Mouse (Mus musculus): ENCODE measurements around the gene 1700001C19Rik. TPM values are rescaled to one million over a fixed set of nuclear protein-coding genes. Genes with fewer than 3 reads are reported as not detected.
A peak's percentile ranks its signal among the peaks of the same experiment; 100 is the strongest.
"Not testable (repeated sequence)": the region's sequence is repeated elsewhere in the genome, so short reads cannot be mapped to it uniquely, and the experiment has no call there.

1700001C19Rik gene
- polyA plus RNA-seq, 1 experiment from 2014 or later = 0.67 TPM

GRCm38 (mm10) chr17:47409897-47410861, 27.0 kb downstream of the 1700001C19Rik start:
- peaks cover 82% of the 10 kb centered on the region for H3K27me3 ChIP-seq (ENCODE audit: insufficient read depth, poor library complexity, severe bottlenecking)
- H3K4me3 ChIP-seq = peak overlapping the region; percentile 51
- not testable (repeated sequence) for H3K4me1 ChIP-seq (replicated peaks); H3K27ac ChIP-seq; H3K9me3 ChIP-seq; H3K36me3 ChIP-seq
- 4% methylated on average over 74 of the region's 74 CpGs for WGBS
- DNase-seq (ENCODE audit: low spot score) = peak; percentile 27

- Histone ChIP-seq H3K4me3 (no peak overlapping the region), H3K27me3 (ENCODE audit: insufficient read depth, poor library complexity, severe bottlenecking) (peaks cover 75% of the 10 kb centered on the region)
- 24% methylated on average over 8 of the region's 8 CpGs for WGBS
Measured at GRCm38 (mm10) chr17:47408558-47408898, 28.6 kb downstream of the 1700001C19Rik start.

GRCm38 (mm10) chr17:47407717-47408557, 29.2 kb downstream of the 1700001C19Rik start:
- H3K4me1 ChIP-seq (replicated peaks) = peaks cover 7% of the 10 kb centered on the region; the same call in 1 of the 2 replicates
- H3K4me3 ChIP-seq = no peak overlapping the region
- no peak for DNase-seq (ENCODE audit: low spot score)
- H3K27me3 ChIP-seq (ENCODE audit: insufficient read depth, poor library complexity, severe bottlenecking) = peaks cover 73% of the 10 kb centered on the region
- WGBS = 66% methylated on average over 10 of the region's 10 CpGs
- no peaks in the 10 kb centered on the region for H3K36me3 ChIP-seq
- no peak overlapping the region for H3K27ac ChIP-seq
- H3K9me3 ChIP-seq = no peaks in the 10 kb centered on the region

More at GRCm38 (mm10) chr17:47408558-47408898, 28.6 kb downstream of the 1700001C19Rik start:
- Histone ChIP-seq H3K4me1 (replicated peaks) (peaks cover 7% of the 10 kb centered on the region; the same call in 1 of the 2 replicates), H3K27ac (no peak overlapping the region), H3K9me3 (no peaks in the 10 kb centered on the region), H3K36me3 (no peaks in the 10 kb centered on the region)
- DNase-seq (ENCODE audit: low spot score) = peak; percentile 70

- Histone ChIP-seq H3K4me3 (no peak within 1 kb of the TSS), H3K27me3 (ENCODE audit: insufficient read depth, poor library complexity, severe bottlenecking) (peaks cover 43% of the 10 kb centered on the region), H3K27ac (no peak within 1 kb of the TSS), H3K4me1 (replicated peaks) (peaks cover 11% of the 10 kb centered on the region), H3K36me3 (no peaks in the 10 kb centered on the region), H3K9me3 (no peaks in the 10 kb centered on the region)
- 49% methylated on average over 10 of the region's 10 CpGs for WGBS
- no peak for DNase-seq (ENCODE audit: low spot score)
Measured at GRCm38 (mm10) chr17:47400451-47400850, 36.7 kb downstream of the 1700001C19Rik start, which contains the start of gene Guca1a. Gene Guca1a (minus strand): TSS chr17:47400584.

GRCm38 (mm10) chr17:47399091-47399490, 38.1 kb downstream of the 1700001C19Rik start:
- H3K27me3 ChIP-seq (ENCODE audit: insufficient read depth, poor library complexity, severe bottlenecking) = peaks cover 52% of the 10 kb centered on the region
- no peak overlapping the region for H3K27ac ChIP-seq
- H3K36me3 ChIP-seq = no peaks in the 10 kb centered on the region
- H3K4me1 ChIP-seq (replicated peaks) = peaks cover 24% of the 10 kb centered on the region
- DNase-seq (ENCODE audit: low spot score) = no peak
- no peak overlapping the region for H3K4me3 ChIP-seq
- WGBS = 87% methylated on average over 8 of the region's 8 CpGs
- H3K9me3 ChIP-seq = no peaks in the 10 kb centered on the region

GRCm38 (mm10) chr17:47395376-47395913, 41.7 kb downstream of the 1700001C19Rik start:
- H3K4me1 ChIP-seq (replicated peaks) = peaks cover 21% of the 10 kb centered on the region
- peaks cover 60% of the 10 kb centered on the region for H3K27me3 ChIP-seq (ENCODE audit: insufficient read depth, poor library complexity, severe bottlenecking)
- WGBS = 5% methylated on average over 20 of the region's 20 CpGs
- H3K36me3 ChIP-seq = no peaks in the 10 kb centered on the region
- peak overlapping the region; percentile 40 for H3K4me3 ChIP-seq
- no peaks in the 10 kb centered on the region for H3K9me3 ChIP-seq
- 0 out of 2 replicates have a peak overlapping the region, but pooled peaks have one; percentile 12 for H3K27ac ChIP-seq
- peak; percentile 67 for DNase-seq (ENCODE audit: low spot score)

GRCm38 (mm10) chr17:47394223-47394869, 42.8 kb downstream of the 1700001C19Rik start:
- peak overlapping the region; percentile 0; the same call in 1 of the 2 replicates for H3K27ac ChIP-seq
- no peaks in the 10 kb centered on the region for H3K9me3 ChIP-seq
- H3K4me1 ChIP-seq (replicated peaks) = peaks cover 21% of the 10 kb centered on the region
- H3K4me3 ChIP-seq = peak overlapping the region; percentile 39
- peaks cover 53% of the 10 kb centered on the region for H3K27me3 ChIP-seq (ENCODE audit: insufficient read depth, poor library complexity, severe bottlenecking)
- H3K36me3 ChIP-seq = no peaks in the 10 kb centered on the region
- DNase-seq (ENCODE audit: low spot score) = peak; percentile 21
- WGBS = 23% methylated on average over 24 of the region's 24 CpGs

GRCm38 (mm10) chr17:47386649-47387048, 50.5 kb downstream of the 1700001C19Rik start:
- Histone ChIP-seq H3K36me3 (peaks cover 13% of the 10 kb centered on the region), H3K4me3 (no peak overlapping the region), H3K4me1 (replicated peaks) (peaks cover 11% of the 10 kb centered on the region), H3K9me3 (peaks cover 7% of the 10 kb centered on the region; the same call in 1 of the 2 replicates), H3K27ac (no peak overlapping the region), H3K27me3 (ENCODE audit: insufficient read depth, poor library complexity, severe bottlenecking) (no peaks in the 10 kb centered on the region; the same call in 1 of the 2 replicates)
- DNase-seq (ENCODE audit: low spot score) = peak; percentile 44
- WGBS = 59% methylated on average over 4 of the region's 4 CpGs

GRCm38 (mm10) chr17:47385145-47385544, 52.0 kb downstream of the 1700001C19Rik start, which contains the start of gene Guca1b:
Gene Guca1b (plus strand): TSS chr17:47385393.
- Histone ChIP-seq H3K36me3 (peaks cover 27% of the 10 kb centered on the region), H3K4me3 (no peak within 1 kb of the TSS), H3K9me3 (peaks cover 7% of the 10 kb centered on the region; the same call in 1 of the 2 replicates), H3K4me1 (replicated peaks) (peaks cover 11% of the 10 kb centered on the region), H3K27me3 (ENCODE audit: insufficient read depth, poor library complexity, severe bottlenecking) (no peaks in the 10 kb centered on the region; the same call in 1 of the 2 replicates), H3K27ac (no peak within 1 kb of the TSS)
- WGBS = 34% methylated on average over 10 of the region's 10 CpGs
- no peak for DNase-seq (ENCODE audit: low spot score)

GRCm38 (mm10) chr17:47384064-47384463, 53.1 kb downstream of the 1700001C19Rik start:
- no peak overlapping the region for H3K4me3 ChIP-seq

GRCm38 (mm10) chr17:47383266-47383665, 53.9 kb downstream of the 1700001C19Rik start:
- Histone ChIP-seq H3K9me3 (peaks cover 7% of the 10 kb centered on the region; the same call in 1 of the 2 replicates), H3K4me1 (replicated peaks) (peaks cover 11% of the 10 kb centered on the region), H3K27me3 (ENCODE audit: insufficient read depth, poor library complexity, severe bottlenecking) (no peaks in the 10 kb centered on the region; the same call in 1 of the 2 replicates), H3K27ac (no peak overlapping the region), H3K36me3 (peaks cover 46% of the 10 kb centered on the region), H3K4me3 (no peak overlapping the region)
- WGBS = 88% methylated on average over 4 of the region's 4 CpGs
- no peak for DNase-seq (ENCODE audit: low spot score)

More at GRCm38 (mm10) chr17:47384064-47384463, 53.1 kb downstream of the 1700001C19Rik start:
- H3K4me1 ChIP-seq (replicated peaks) = peaks cover 11% of the 10 kb centered on the region
- no peak for DNase-seq (ENCODE audit: low spot score)
- no peak overlapping the region for H3K27ac ChIP-seq
- WGBS = 81% methylated on average over 3 of the region's 3 CpGs
- H3K36me3 ChIP-seq = peaks cover 38% of the 10 kb centered on the region
- peaks cover 7% of the 10 kb centered on the region; the same call in 1 of the 2 replicates for H3K9me3 ChIP-seq
- H3K27me3 ChIP-seq (ENCODE audit: insufficient read depth, poor library complexity, severe bottlenecking) = no peaks in the 10 kb centered on the region; the same call in 1 of the 2 replicates
